In genomic region chr8:26750120-26750519, GRCm38 (mm10) we compare ENCODE assay signal across 14 mouse cellular contexts.
DNase-seq lines count a peak whose midpoint lies in the region.
"Had no signal": no experiment of that assay in that cellular context is flagged by ENCODE, and none has a peak within 500 bp of the region (broad histone marks: within the 10 kb centered on the region; RNA-seq: fewer than 3 reads in every experiment).

No protein-coding gene starts in this region.

- peak; percentile 25 for DNase-seq in cerebellum, adult 9-11 months
- no peak for DNase-seq in cerebellum, postnatal 14 days
- DNase-seq in heart, adult 11 months: peak; percentile 49
- DNase-seq in heart, adult 18-20 months: no peak
- no peak for DNase-seq in T-cell, adult 2 months (ENCODE audit: low spot score)
- DNase-seq: adrenal gland, adult 8-10 months; adrenal gland, postnatal 14 days; adrenal gland, postnatal 36 days; B cell, adult 2 months; cerebellum, adult 11-12 months; cerebellum, adult 2 months; cerebellum, adult 9-10 months; cerebellum, postnatal 25 days; forebrain, postnatal 0 days had no signal

Comparison
In these comparisons a context has a peak if more than half of its experiments do, and no peak if none do; other contexts are left out.
1. DNase-seq: peak in cerebellum, adult 9-11 months (single experiment) and heart, adult 11 months (single experiment); none in cerebellum, postnatal 14 days (0 of 2), heart, adult 18-20 months (0 of 2) and T-cell, adult 2 months (single experiment).